Mouse (Mus musculus) E14TG2a.4 (cell line): ENCODE data around the gene Slc16a7.

ENCODE experiments used
- H3K27me3 ChIP-seq: 2 replicates; pipeline ENCODE4 v1.6.1; 2014; ENCODE audit warnings: low read length, control low read depth; ENCODE audit not compliant: insufficient read depth
- H3K36me3 ChIP-seq: 2 replicates; pipeline ENCODE4 v1.6.1; 2014; ENCODE audit warnings: low read length, control low read depth; ENCODE audit not compliant: insufficient read depth
- H3K4me1 ChIP-seq: replicated peaks from 2 replicates; pipeline ENCODE4 v1.6.1; 2014; ENCODE audit warnings: low read depth, low read length, control low read depth
- H3K4me3 ChIP-seq: replicated peaks from 2 replicates; pipeline ENCODE4 v1.5.1; 2014; ENCODE audit warnings: mild to moderate bottlenecking, low read length
- H3K9me3 ChIP-seq: 2 replicates; pipeline ENCODE4 v1.6.1; 2014; ENCODE audit warnings: low read length, control low read depth
- CTCF ChIP-seq: conservative IDR thresholded peaks from 2 replicates; pipeline ENCODE4 v1.5.1; 2014; ENCODE audit warnings: low read length
- NANOG ChIP-seq: IDR thresholded peaks from 2 replicates; pipeline ENCODE4 v1.6.1; 2014; ENCODE audit warnings: borderline replicate concordance, low read length, mixed read lengths
- POU5F1 ChIP-seq: IDR thresholded peaks from 2 replicates; pipeline ENCODE4 v1.6.1; 2014; ENCODE audit warnings: low read length, borderline replicate concordance

The Slc16a7 gene

DNA sequence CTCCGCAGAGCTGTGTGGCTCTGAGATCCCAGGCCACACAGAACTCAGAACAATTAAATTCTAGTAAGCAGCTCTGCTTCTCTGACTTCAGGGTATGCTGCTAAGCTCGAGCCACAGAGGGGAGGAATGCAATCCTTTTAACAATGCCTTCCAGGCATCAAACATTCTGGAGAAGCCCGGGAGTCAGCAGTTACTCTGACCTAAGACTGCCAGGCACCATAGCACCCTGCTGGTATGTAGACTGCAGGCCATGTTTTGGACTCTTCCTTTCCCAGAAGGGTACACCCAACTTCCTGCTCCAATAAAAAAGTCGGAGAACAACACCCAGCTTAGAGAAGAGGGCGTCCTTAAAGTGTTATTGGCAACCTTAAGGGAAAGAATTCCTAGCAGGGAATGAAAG lies 205.1 kb downstream of the Slc16a7 start:
- Histone ChIP-seq H3K4me1 (peaks cover 51% of the 10 kb centered on the region), H3K9me3 (peaks cover 11% of the 10 kb centered on the region), H3K36me3 (0 out of 2 replicates have a peak, but pooled peaks cover 4% of the 10 kb centered on the region), H3K27me3 (no peaks in the 10 kb centered on the region), H3K4me3 (no peak overlapping the region)
- no peak for TF ChIP-seq POU5F1
- TF ChIP-seq NANOG = no peak
- no peak for TF ChIP-seq CTCF

DNA sequence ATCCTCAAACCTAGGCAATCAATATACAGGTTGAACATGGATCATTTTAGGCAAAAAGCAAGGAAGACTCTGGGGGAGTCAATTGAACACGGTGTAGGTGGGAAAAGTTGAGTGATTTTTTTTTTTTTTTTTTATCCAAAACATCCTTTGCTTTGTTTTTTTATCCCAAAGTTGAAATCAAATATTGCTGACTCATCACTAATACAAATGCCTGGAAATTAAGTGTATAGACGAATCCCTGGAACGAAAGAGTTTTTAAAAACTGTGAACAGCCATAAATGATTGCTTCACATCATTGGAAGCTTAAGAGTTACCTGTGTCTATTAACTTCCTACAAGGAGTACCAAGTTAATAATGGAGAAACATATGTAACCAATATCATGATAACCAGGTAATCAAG lies 206.7 kb downstream of the Slc16a7 start:
- H3K27me3 ChIP-seq = no peaks in the 10 kb centered on the region
- H3K4me3 ChIP-seq = no peak overlapping the region
- H3K4me1 ChIP-seq = peaks cover 49% of the 10 kb centered on the region
- H3K36me3 ChIP-seq = 0 out of 2 replicates have a peak, but pooled peaks cover 4% of the 10 kb centered on the region
- H3K9me3 ChIP-seq = peaks cover 11% of the 10 kb centered on the region
- TF ChIP-seq CTCF (no peak), POU5F1 (no peak), NANOG (no peak)

DNA sequence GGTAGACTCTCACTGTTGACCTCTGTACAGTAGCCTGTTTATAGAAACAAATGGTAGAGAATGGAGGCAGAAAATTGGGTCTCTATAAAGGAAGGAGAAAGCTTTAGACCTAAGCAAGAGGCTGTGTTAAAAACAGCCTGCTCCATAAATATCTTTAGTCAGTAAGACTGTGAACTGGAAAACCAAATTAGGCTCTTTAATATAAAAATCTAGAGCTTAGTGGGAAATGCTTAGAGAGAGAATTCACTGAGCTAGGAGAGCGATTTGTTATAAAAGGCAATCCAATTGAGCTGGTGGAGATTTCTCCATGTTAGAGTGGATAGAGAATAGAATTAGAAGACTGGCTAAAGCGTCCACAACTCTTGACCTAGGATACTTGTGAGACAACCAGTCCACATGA lies 211.5 kb downstream of the Slc16a7 start:
- no peak overlapping the region for H3K4me3 ChIP-seq
- H3K9me3 ChIP-seq = peaks cover 11% of the 10 kb centered on the region
- TF ChIP-seq POU5F1 = no peak
- no peak for TF ChIP-seq CTCF
- TF ChIP-seq NANOG = no peak
- peaks cover 9% of the 10 kb centered on the region; the same call in 1 of the 2 replicates for H3K4me1 ChIP-seq
- no peaks in the 10 kb centered on the region for H3K27me3 ChIP-seq
- H3K36me3 ChIP-seq = 0 out of 2 replicates have a peak, but pooled peaks cover 4% of the 10 kb centered on the region

DNA sequence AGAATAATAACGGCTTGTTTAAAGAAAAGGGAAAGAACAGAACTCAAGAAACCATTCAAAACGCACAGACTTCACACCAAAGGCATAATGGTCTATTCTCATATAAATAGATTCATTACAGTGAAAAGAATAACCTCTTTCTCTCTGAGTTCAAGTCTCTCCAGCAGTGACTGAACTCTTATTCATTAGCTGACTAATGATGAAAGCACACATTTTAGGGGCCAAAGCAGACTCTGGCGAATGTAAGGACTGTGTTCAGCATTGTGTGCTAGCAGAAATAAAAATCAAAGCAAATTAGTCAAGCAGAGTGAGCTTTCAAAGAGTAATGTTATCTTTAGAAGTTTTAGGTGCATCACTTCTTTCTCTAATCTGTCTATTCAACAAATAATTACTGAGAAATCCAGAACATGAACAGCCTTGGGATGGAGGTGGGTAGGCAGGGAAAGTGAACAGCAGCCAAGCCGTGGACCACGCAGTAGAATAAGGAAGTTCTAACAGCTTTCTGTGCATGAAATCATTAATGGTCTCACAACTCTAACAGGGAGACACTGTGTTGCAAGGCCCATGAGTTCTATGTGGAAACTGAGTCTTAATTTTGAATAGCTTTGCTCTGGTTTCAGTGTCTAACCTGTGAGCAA lies 214.1 kb downstream of the Slc16a7 start:
- Histone ChIP-seq H3K36me3 (no peaks in the 10 kb centered on the region), H3K9me3 (no peaks in the 10 kb centered on the region), H3K27me3 (no peaks in the 10 kb centered on the region), H3K4me1 (no peaks in the 10 kb centered on the region), H3K4me3 (no peak overlapping the region)
- TF ChIP-seq NANOG (no peak), CTCF (no peak), POU5F1 (no peak)

DNA sequence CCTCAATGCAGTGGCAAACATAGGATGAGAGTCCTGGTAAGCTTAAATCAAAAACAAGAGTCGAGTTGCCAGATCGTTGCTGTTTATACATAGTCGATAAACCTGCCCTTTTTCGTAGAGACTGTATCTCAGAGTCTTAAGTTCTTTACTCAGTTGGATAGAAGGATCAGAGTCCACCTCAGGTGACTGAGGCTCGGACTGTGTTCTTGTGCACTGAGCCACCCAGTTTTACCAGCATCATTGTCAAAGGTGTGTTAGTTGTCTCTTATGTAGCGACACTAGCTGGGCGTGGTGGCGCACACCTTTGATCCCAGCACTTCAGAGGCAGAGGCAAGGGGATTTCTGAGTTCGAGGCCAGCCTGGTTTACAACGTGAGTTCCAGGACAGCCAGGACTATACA lies 217.6 kb downstream of the Slc16a7 start:
- Histone ChIP-seq H3K36me3 (no peaks in the 10 kb centered on the region), H3K4me1 (peaks cover 6% of the 10 kb centered on the region), H3K9me3 (no peaks in the 10 kb centered on the region), H3K4me3 (no peak overlapping the region), H3K27me3 (no peaks in the 10 kb centered on the region)
- TF ChIP-seq CTCF (no peak), NANOG (no peak), POU5F1 (no peak)

DNA sequence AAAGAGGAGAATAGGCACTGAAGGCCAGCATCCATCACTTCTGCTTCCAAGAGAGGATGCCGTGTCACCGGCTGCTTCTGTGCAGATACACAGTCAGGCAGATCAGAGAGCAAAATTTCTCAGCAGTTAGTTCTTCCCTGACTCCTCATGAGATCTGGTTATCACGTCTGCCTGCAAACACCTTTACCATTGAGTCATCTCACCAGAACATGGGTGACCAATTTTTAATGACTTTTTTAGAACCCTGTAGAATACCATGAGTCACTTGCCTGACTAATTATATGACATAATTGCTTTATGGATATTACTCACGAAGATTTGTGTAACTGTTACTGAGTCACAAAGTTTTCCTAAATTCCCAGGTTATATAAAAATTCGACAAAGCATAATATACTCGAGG lies 218.1 kb downstream of the Slc16a7 start:
- H3K36me3 ChIP-seq = no peaks in the 10 kb centered on the region
- H3K4me1 ChIP-seq = peaks cover 6% of the 10 kb centered on the region
- no peaks in the 10 kb centered on the region for H3K9me3 ChIP-seq
- no peaks in the 10 kb centered on the region for H3K27me3 ChIP-seq
- TF ChIP-seq POU5F1 (no peak), CTCF (no peak)
- H3K4me3 ChIP-seq = no peak overlapping the region
